Mouse (Mus musculus) forebrain, postnatal 0 days (tissue): ENCODE measurements at regions not wholly inside any gene's neighbourhood (a gene's known extent, or its start where the extent isn't known, plus 50 kb on each side); places are given as distances from the start of the nearest gene placed in this dataset.

Experiments
- ATAC-seq: fragments of 200-750 bp; cut with Nextera tagmentation; 2 replicates; pipeline ENCODE4 v1.8.0; 2017; ENCODE audit warnings: mild to moderate bottlenecking, moderate library complexity
- DNase-seq: peaks from one replicate; pipeline ENCODE4 v3.0.0-alpha.2; 2015
- H3K27ac ChIP-seq: fragments of 300-500 bp; sonication (generic); 2 replicates; pipeline ENCODE4 v1.5.1; 2014; ENCODE audit warnings: low read depth, mild to moderate bottlenecking, antibody characterized with exemption, low read length, moderate library complexity, mixed read lengths
- H3K27me3 ChIP-seq: fragments of 300-500 bp; sonication (generic); 2 replicates; pipeline ENCODE4 v1.6.1; 2014; ENCODE audit warnings: mild to moderate bottlenecking, low read length, mixed read lengths; ENCODE audit not compliant: insufficient read depth
- H3K36me3 ChIP-seq: fragments of 300-500 bp; sonication (generic); 2 replicates; pipeline ENCODE4 v1.6.1; 2014; ENCODE audit warnings: mild to moderate bottlenecking, moderate library complexity; ENCODE audit not compliant: insufficient read depth
- H3K4me1 ChIP-seq: fragments of 300-500 bp; sonication (generic); 2 replicates; pipeline ENCODE4 v1.6.1; 2014; ENCODE audit warnings: antibody characterized with exemption; ENCODE audit not compliant: insufficient read depth
- H3K4me2 ChIP-seq: fragments of 300-500 bp; sonication (generic); 2 replicates; pipeline ENCODE4 v1.6.1; 2014; ENCODE audit warnings: low read depth, mild to moderate bottlenecking, moderate library complexity
- H3K4me3 ChIP-seq: fragments of 300-500 bp; sonication (generic); 2 replicates; pipeline ENCODE4 v1.5.1; 2014; ENCODE audit warnings: low read depth, low read length, mixed read lengths
- H3K9ac ChIP-seq: fragments of 300-500 bp; sonication (generic); 2 replicates; pipeline ENCODE4 v1.6.1; 2014; ENCODE audit warnings: mild to moderate bottlenecking
- H3K9me3 ChIP-seq: fragments of 300-500 bp; sonication (generic); 2 replicates; pipeline ENCODE4 v1.6.1; 2016; ENCODE audit warnings: low read length
- CTCF ChIP-seq: sonication (generic); IDR thresholded peaks from 2 replicates; pipeline ENCODE4 v1.5.1; 2016; ENCODE audit warnings: antibody characterized with exemption, control low read depth, low read depth
- WGBS: fragments of 180-500 bp; shearing (Covaris S2); extraction: QIAGEN DNeasy Blood & Tissue Kit; methylation state at CpG from one replicate; pipeline ENCODE4 v1.1.7; 2014; 5-methylcytosine and 5-hydroxymethylcytosine counted together

DNA sequence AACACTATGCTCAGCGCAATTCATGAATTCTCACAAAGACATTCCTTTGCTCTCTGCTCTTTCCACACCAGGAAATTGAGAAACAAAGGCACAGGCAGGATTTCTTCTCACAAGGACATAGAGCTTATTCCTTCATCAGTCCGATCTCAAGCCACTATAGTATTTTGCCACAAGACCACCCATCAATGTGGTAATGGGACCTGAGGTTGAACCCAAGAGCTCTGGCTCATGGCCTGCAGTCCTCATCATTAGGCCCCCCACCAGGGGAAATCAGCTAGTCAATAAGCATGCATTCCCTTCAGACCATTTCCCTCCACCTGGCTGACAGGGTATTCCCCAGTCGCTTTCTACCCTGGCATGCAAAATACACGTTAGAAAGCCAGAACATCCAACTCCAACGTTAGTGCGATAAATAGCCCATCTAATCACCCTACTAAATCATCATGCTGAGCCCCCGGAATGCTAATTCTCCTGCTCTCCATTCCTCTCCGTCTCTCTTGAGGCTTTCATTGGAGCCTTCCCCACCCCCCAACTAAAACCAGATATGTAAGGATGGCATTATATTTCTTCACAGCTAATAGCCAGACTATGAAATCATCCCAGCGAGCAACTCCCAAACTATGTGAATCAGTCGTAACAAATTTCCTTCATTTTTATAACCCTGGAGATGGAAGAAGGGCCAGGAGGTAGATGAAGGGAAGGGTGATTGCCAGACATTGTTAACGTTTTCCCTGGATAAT lies 586.2 kb downstream of the Ets1 start:
- H3K4me2 ChIP-seq = no peak overlapping the region
- ATAC-seq = no peak
- TF ChIP-seq CTCF = no peak
- 78% methylated on average over 11 of the region's 11 CpGs for WGBS
- no peaks in the 10 kb centered on the region for H3K36me3 ChIP-seq
- H3K27ac ChIP-seq = no peak overlapping the region
- no peak overlapping the region for H3K9ac ChIP-seq
- H3K4me1 ChIP-seq = no peaks in the 10 kb centered on the region
- DNase-seq = no peak
- H3K4me3 ChIP-seq = no peak overlapping the region
- H3K27me3 ChIP-seq = no peaks in the 10 kb centered on the region
- no peaks in the 10 kb centered on the region for H3K9me3 ChIP-seq

DNA sequence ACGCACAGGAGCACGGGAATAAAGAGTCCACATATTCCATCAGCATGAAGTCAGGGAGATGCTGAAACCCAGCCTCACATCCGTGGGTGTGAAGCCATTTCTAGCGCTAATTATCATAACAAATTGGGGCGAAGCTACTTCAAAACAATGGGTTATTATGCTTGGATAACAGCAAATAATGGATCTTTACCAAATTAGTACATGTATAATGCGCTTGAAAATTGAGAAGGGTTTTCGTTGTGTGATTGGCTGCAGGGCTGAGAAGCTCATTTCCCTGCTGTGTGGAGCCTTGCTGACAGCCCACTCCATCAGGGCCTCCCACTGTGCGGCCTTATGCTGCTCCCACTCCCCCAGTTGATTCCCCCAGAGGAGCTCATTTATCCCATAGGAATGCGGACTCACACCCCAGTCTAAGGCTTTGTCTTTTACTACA lies 597.7 kb downstream of the Ets1 start:
- Histone ChIP-seq H3K9ac (no peak overlapping the region), H3K9me3 (no peaks in the 10 kb centered on the region), H3K27ac (no peak overlapping the region), H3K4me2 (no peak overlapping the region), H3K4me1 (0 out of 2 replicates have a peak, but pooled peaks cover 3% of the 10 kb centered on the region), H3K27me3 (no peaks in the 10 kb centered on the region), H3K4me3 (no peak overlapping the region), H3K36me3 (no peaks in the 10 kb centered on the region)
- TF ChIP-seq CTCF = no peak
- 9% methylated on average over 9 of the region's 9 CpGs for WGBS
- no peak; the same call in 1 of the 2 replicates for ATAC-seq
- DNase-seq = no peak

DNA sequence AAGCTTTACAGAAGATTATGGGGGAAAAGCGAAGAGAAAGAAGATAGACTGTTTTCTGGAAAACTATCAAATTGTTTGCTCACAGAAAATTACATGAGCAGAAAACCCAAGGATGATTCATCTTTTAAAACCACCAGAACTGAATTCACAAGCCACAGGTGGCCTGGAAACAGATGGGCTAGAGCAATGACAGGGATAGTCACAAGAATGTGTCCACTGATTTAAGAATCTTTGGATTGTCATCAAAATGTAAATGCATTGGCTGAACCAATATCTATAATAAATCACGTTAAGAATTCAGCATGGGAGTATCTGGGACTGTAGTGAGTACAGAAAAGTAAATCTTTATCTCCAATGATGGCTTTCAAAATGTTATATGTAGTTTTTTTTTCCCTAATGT lies 602.2 kb downstream of the Ets1 start:
- 84% methylated on average over 2 of the region's 2 CpGs for WGBS
- Histone ChIP-seq H3K4me2 (no peak overlapping the region), H3K4me3 (no peak overlapping the region), H3K27ac (no peak overlapping the region), H3K4me1 (0 out of 2 replicates have a peak, but pooled peaks cover 3% of the 10 kb centered on the region), H3K9ac (no peak overlapping the region), H3K27me3 (no peaks in the 10 kb centered on the region), H3K9me3 (no peaks in the 10 kb centered on the region), H3K36me3 (no peaks in the 10 kb centered on the region)
- TF ChIP-seq CTCF = no peak
- ATAC-seq (no peak), DNase-seq (no peak)

DNA sequence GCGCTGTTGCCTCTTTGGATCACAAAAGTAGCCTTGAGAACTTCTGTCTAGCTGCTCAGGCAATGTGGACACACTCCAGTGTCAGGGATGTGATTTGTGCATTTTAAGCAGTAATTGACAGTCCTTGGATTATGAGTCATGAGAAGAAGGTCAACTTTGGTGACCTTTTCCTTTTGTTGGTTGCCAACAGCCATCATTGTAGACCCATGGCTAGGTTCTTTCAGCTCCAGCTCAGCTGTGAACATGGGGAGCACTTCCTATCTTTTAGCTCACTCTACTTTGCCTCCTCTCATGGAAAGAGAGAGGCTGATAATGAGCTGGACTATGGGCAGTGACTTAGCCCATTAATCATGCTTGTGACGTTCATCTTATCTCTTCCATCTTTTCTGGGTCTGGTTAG lies 602.8 kb downstream of the Ets1 start:
- no peak for TF ChIP-seq CTCF
- no peaks in the 10 kb centered on the region for H3K27me3 ChIP-seq
- H3K4me1 ChIP-seq = no peaks in the 10 kb centered on the region
- H3K9me3 ChIP-seq = no peaks in the 10 kb centered on the region
- no peak overlapping the region for H3K9ac ChIP-seq
- H3K4me3 ChIP-seq = no peak overlapping the region
- H3K36me3 ChIP-seq = no peaks in the 10 kb centered on the region
- no peak overlapping the region for H3K4me2 ChIP-seq
- no peak overlapping the region for H3K27ac ChIP-seq
- ATAC-seq = no peak
- DNase-seq = no peak
- WGBS = 89% methylated on average over 2 of the region's 2 CpGs

DNA sequence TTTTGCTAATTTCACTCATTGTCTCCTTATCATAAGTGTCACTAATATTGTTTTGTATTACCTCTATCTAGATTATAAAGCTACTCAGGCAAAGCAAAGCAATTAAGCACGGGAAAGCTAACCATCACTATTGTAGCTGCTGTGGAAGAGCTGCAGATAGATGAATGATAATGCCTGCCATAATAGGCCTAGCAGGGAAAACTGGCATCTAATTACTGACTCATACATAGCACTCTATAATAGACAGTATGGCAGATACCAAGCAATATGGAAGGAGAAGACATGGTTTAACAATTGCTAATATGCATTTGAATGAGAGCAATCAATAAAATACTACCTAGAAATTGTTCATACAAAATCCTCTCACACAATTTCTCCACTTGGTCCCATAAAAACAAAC lies 604.5 kb downstream of the Ets1 start:
- Histone ChIP-seq H3K4me1 (no peaks in the 10 kb centered on the region), H3K27ac (no peak overlapping the region), H3K9me3 (no peaks in the 10 kb centered on the region), H3K4me2 (no peak overlapping the region), H3K9ac (no peak overlapping the region), H3K4me3 (no peak overlapping the region), H3K27me3 (no peaks in the 10 kb centered on the region), H3K36me3 (no peaks in the 10 kb centered on the region)
- ATAC-seq (no peak), DNase-seq (no peak)
- TF ChIP-seq CTCF = no peak
- WGBS = 19% methylated on average over 1 of the region's 1 CpGs

DNA sequence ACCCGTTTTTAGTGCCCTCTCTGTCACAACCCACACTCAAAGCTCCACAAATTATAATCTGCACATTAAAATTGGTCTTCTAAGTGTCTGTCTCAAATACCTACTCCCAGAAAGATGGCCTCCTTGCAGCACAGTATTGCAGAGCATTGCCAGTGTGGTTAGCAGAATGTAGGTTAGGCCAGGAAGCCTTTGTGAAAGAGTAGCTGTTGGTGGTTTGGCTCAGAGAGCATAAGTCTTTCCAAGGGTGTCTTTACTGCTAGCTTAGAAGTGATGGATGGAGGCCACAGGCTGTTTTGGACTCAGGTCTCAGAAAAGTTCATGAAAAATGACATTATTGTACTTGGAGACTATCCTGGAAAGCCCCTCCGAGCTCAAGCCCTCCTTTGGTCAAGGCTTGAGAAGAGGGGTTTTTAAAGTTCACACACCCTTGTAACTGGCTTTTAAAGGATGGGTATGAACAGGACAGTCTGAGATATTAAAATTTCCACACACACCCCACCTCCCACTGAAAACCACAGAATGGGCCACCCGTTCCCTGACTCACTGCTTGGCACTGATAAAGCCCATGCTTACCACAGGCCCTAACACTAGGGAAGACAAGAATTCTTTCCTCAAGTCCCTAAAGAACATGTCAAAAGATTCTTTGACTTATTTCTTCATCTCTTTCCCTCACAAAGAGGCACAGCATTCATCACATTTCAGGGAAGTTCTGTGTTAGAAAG lies 605.1 kb downstream of the Ets1 start:
- H3K36me3 ChIP-seq = no peaks in the 10 kb centered on the region
- no peak for DNase-seq
- H3K27me3 ChIP-seq = no peaks in the 10 kb centered on the region
- H3K9me3 ChIP-seq = no peaks in the 10 kb centered on the region
- no peaks in the 10 kb centered on the region for H3K4me1 ChIP-seq
- no peak overlapping the region for H3K27ac ChIP-seq
- H3K4me3 ChIP-seq = no peak overlapping the region
- WGBS = 74% methylated on average over 3 of the region's 3 CpGs
- H3K9ac ChIP-seq = no peak overlapping the region
- no peak overlapping the region for H3K4me2 ChIP-seq
- ATAC-seq = no peak
- TF ChIP-seq CTCF = no peak

DNA sequence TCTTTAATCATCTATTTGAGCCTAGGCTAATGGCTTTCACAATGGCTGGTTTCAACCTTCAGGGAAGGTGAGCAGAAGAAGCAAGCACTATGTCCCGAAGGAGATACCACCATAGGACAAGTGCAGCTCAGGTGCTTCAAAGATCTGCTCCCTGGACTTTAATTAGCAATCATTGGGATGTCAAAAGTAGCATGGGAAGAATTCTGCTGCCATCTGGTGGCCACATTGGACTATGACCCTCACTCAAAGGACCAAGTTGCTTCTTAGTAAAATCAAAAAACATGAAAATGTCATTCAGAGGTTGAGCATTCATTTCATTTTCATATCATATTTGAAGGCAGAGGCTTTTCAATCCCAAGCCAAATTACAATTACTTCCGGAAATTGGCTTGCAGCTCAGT lies 610.9 kb downstream of the Ets1 start:
- H3K9ac ChIP-seq = no peak overlapping the region
- no peaks in the 10 kb centered on the region for H3K36me3 ChIP-seq
- H3K27ac ChIP-seq = no peak overlapping the region
- H3K4me2 ChIP-seq = no peak overlapping the region
- no peaks in the 10 kb centered on the region for H3K9me3 ChIP-seq
- 26% methylated on average over 2 of the region's 2 CpGs for WGBS
- H3K27me3 ChIP-seq = no peaks in the 10 kb centered on the region
- peak; percentile 91 for TF ChIP-seq CTCF
- H3K4me3 ChIP-seq = no peak overlapping the region
- ATAC-seq (no peak), DNase-seq (peak; percentile 79)
- H3K4me1 ChIP-seq = no peaks in the 10 kb centered on the region
